Mouse (Mus musculus): ENCODE data around the gene Adra2a.
A peak's percentile ranks its signal among the peaks of the same experiment; 100 is the strongest.

Adra2a gene

DNA sequence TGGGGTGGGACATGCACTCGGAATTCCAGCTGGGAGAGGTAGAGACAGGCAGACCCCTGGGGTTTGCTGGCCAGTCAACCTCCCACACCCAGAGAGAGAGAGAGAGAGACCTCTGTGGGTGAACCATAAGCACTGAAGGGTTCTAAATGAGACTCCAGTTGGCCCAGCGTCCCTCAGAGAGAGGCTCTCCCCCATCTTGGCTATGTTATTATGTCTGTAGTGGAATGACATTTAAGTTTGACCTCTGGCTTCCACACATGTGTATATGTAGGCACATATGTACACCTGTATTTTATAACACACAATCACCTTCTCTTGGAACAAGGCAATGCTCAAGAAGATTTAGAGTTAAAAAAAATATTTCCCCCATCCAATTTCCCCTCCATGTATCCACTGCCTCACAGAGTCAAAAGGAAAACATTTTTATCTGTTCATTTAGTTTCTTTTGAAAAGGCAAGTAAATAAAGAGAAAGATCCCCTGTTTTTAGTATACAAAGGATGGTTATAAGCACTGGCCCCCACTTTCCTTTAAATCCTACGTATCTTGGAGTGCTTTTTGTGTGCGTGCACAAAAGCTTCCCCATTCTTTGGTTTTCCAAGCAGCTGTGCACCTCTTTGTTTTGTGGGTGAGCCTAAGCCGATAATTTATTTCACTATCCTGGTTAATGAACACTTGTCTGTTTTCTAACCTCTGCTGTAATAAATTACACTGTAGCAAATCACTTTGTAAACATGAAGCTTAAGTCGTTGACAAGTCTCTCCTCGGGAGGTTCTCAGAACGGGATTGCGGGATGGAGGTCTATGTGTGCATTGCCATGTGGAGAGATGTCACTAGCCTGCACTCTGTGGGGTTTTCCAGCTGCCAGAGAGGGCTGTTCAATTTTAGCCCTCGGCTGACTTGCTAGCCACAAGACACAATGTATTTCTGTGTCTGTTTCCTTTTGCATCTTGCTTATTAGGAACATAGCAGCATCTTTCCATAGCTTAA is 32.7 kb downstream of the Adra2a start:
- DNase-seq (ENCODE audit: inconsistent age in 2 of 2, low spot score in 1 of 2): no peak

GRCm38 (mm10) chr19:54081303-54081702 is 37.4 kb downstream of the Adra2a start:
- no peak for DNase-seq (ENCODE audit: inconsistent age in 2 of 2, low spot score in 1 of 2)

GRCm38 (mm10) chr19:54081716-54082165 is 37.8 kb downstream of the Adra2a start:
- DNase-seq (ENCODE audit: inconsistent age in 2 of 2, low spot score in 1 of 2): no peak

DNA sequence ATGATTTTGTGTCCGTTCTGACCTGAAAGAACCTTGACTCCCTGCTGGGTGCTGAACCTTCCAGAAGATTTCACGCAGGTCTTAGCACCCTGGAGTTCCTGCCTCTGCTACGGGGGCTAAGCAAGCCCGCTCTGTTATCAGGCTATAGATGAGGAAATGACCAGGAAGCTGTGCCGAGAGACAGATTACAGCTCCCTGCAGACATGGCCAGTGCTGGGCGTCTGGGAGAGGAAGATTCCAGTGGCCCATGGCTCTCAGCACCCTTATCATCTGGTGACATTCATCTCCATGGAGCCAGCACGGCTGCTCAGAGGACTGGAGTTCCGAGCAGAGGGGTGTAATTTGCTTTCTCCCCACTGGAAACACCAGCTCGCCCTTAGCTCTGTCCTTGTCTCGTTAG is 43.4 kb downstream of the Adra2a start:
- DNase-seq (ENCODE audit: inconsistent age in 2 of 2, low spot score in 1 of 2): no peak

DNA sequence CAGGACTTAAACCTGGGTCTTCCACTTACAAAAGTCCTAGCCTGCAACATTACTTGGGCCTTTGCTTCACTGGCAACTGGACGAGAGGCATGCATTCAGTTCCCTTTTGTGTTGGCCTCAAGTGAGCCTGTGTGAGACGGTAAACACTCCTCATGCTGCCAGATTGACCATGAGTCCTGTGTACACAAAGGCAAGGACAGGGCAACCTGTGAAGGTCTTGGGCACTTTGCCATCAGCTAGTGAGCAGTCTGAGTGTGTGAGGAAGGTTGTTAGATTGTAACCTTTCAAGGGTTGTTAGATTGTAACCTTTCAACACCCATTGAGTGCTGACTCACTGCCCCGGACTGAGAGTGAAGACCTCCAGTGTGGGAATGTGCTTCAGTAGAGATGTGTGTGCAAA is 49.6 kb downstream of the Adra2a start:
- peak; percentile 8 to 47 for DNase-seq (ENCODE audit: inconsistent age in 2 of 2, low spot score in 1 of 2)

- DNase-seq (ENCODE audit: inconsistent age in 2 of 2, low spot score in 1 of 2): no peak
Observed at GRCm38 (mm10) chr19:54095716-54096115, 51.8 kb downstream of the Adra2a start.

GRCm38 (mm10) chr19:54098367-54098766 is 54.4 kb downstream of the Adra2a start:
- no peak for DNase-seq (ENCODE audit: inconsistent age in 2 of 2, low spot score in 1 of 2)

Measured in adrenal gland, adult (tissue).